Mouse (Mus musculus) small intestine, adult 2 months (tissue): ENCODE data around the gene Pih1d1.

Experiments used
- CTCF ChIP-seq: fragments of 200-500 bp; IDR thresholded peaks from 2 replicates; pipeline ENCODE4 v1.5.1; 2012; ENCODE audit warnings: low read depth, mild to moderate bottlenecking, control low read depth, inconsistent platforms, low read length, moderate library complexity, mixed read lengths; ENCODE audit not compliant: insufficient replicate concordance, insufficient read length; ENCODE audit errors: extremely low read depth
- POLR2A ChIP-seq: fragments of 200-500 bp; IDR thresholded peaks from 2 replicates; pipeline ENCODE4 v1.6.1; 2012; ENCODE audit warnings: low read depth, mild to moderate bottlenecking, control low read depth, inconsistent platforms, low read length, moderate library complexity

DNA sequence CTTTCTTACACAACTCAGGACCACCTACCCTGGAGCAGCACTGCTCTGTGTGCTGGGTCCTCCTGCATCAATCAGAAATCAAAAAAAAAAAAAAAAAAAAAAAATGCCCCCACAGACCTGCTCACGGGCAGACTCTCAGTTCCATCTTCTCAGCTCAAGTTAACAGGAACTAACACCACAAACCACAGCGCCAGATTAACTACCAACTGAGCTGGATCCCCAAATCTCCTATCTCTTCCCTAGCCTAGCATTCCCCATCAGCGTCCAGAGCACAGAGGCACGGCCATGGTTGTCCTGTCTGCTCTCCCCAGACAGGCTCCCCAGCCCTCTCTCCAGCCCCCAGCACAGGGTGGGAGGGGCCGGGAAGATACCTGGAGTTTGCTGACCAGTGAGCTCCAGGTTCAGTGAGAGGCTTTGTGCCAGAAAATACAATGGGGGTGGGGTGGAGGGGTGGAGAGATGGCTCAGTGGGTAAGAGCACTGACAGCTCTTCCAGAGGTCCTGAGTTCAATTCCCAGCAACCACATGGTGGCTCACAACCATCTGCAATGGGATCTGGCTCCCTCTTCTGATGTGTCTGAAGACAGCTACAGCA is 47.0 kb upstream of the Pih1d1 start:
- TF ChIP-seq CTCF (no peak), POLR2A (no peak)
